Mouse (Mus musculus): Measurements from ENCODE around the gene Aimp1. TPM values are rescaled to one million over a fixed set of nuclear protein-coding genes. Genes with fewer than 3 reads are reported as not detected.
A peak's percentile ranks its signal among the peaks of the same experiment; 100 is the strongest.

The Aimp1 gene
- polyA plus RNA-seq, 1 experiment from 2014 or later: 85.6 TPM

GRCm38 (mm10) chr3:132655955-132656354 is 28.2 kb downstream of the Aimp1 start:
- Histone ChIP-seq H3K4me3 (ENCODE audit: low read length) (no peak overlapping the region), H3K9ac (ENCODE audit: low read depth, low read length) (no peak overlapping the region), H3K9me3 (ENCODE audit: control insufficient read depth, low read length) (no peaks in the 10 kb centered on the region), H3K36me3 (ENCODE audit: control insufficient read depth, insufficient read depth, low read length) (peaks cover 22% of the 10 kb centered on the region), H3K27ac (ENCODE audit: low read depth, low read length) (no peak overlapping the region), H3K27me3 (ENCODE audit: control insufficient read depth, insufficient read depth, low read length) (no peaks in the 10 kb centered on the region), H3K4me2 (replicated peaks; ENCODE audit: low read depth, low read length) (no peak overlapping the region), H3K4me1 (ENCODE audit: control insufficient read depth, insufficient read depth, low read length) (no peaks in the 10 kb centered on the region)
- 68% methylated on average over 2 of the region's 2 CpGs for WGBS
- ATAC-seq (ENCODE audit: low FRiP score, low TSS enrichment): peak; percentile 57; the same call in 1 of the 2 replicates

- H3K36me3 ChIP-seq (ENCODE audit: control insufficient read depth, insufficient read depth, low read length): peaks cover 5% of the 10 kb centered on the region
- no peak overlapping the region for H3K4me2 ChIP-seq (replicated peaks; ENCODE audit: low read depth, low read length)
- H3K9me3 ChIP-seq (ENCODE audit: control insufficient read depth, low read length): no peaks in the 10 kb centered on the region
- 93% methylated on average over 7 of the region's 7 CpGs for WGBS
- no peak for ATAC-seq (ENCODE audit: low FRiP score, low TSS enrichment)
- H3K9ac ChIP-seq (ENCODE audit: low read depth, low read length): no peak overlapping the region
- no peak overlapping the region for H3K27ac ChIP-seq (ENCODE audit: low read depth, low read length)
- H3K27me3 ChIP-seq (ENCODE audit: control insufficient read depth, insufficient read depth, low read length): no peaks in the 10 kb centered on the region
- no peaks in the 10 kb centered on the region for H3K4me1 ChIP-seq (ENCODE audit: control insufficient read depth, insufficient read depth, low read length)
- no peak overlapping the region for H3K4me3 ChIP-seq (ENCODE audit: low read length)
Measured at GRCm38 (mm10) chr3:132653959-132654358, 30.2 kb downstream of the Aimp1 start.

- 89% methylated on average over 3 of the region's 3 CpGs for WGBS
- no peak overlapping the region for H3K27ac ChIP-seq (ENCODE audit: low read depth, low read length)
- no peak overlapping the region for H3K4me3 ChIP-seq (ENCODE audit: low read length)
- no peaks in the 10 kb centered on the region for H3K9me3 ChIP-seq (ENCODE audit: control insufficient read depth, low read length)
- no peak overlapping the region for H3K4me2 ChIP-seq (replicated peaks; ENCODE audit: low read depth, low read length)
- no peak for ATAC-seq (ENCODE audit: low FRiP score, low TSS enrichment)
- no peaks in the 10 kb centered on the region for H3K4me1 ChIP-seq (ENCODE audit: control insufficient read depth, insufficient read depth, low read length)
- no peak overlapping the region for H3K9ac ChIP-seq (ENCODE audit: low read depth, low read length)
- no peaks in the 10 kb centered on the region for H3K27me3 ChIP-seq (ENCODE audit: control insufficient read depth, insufficient read depth, low read length)
- no peaks in the 10 kb centered on the region for H3K36me3 ChIP-seq (ENCODE audit: control insufficient read depth, insufficient read depth, low read length)
Measured at GRCm38 (mm10) chr3:132651776-132652175, 32.4 kb downstream of the Aimp1 start.

- Histone ChIP-seq H3K27ac (ENCODE audit: low read depth, low read length) (no peak overlapping the region), H3K4me3 (ENCODE audit: low read length) (no peak overlapping the region), H3K9ac (ENCODE audit: low read depth, low read length) (no peak overlapping the region), H3K36me3 (ENCODE audit: control insufficient read depth, insufficient read depth, low read length) (no peaks in the 10 kb centered on the region), H3K4me2 (replicated peaks; ENCODE audit: low read depth, low read length) (no peak overlapping the region), H3K9me3 (ENCODE audit: control insufficient read depth, low read length) (no peaks in the 10 kb centered on the region), H3K27me3 (ENCODE audit: control insufficient read depth, insufficient read depth, low read length) (no peaks in the 10 kb centered on the region), H3K4me1 (ENCODE audit: control insufficient read depth, insufficient read depth, low read length) (no peaks in the 10 kb centered on the region)
- no peak for ATAC-seq (ENCODE audit: low FRiP score, low TSS enrichment)
- WGBS: 85% methylated on average over 5 of the region's 5 CpGs
Measured at GRCm38 (mm10) chr3:132650191-132650590, 34.0 kb downstream of the Aimp1 start.

GRCm38 (mm10) chr3:132649368-132649767 is 34.8 kb downstream of the Aimp1 start:
- Histone ChIP-seq H3K36me3 (ENCODE audit: control insufficient read depth, insufficient read depth, low read length) (no peaks in the 10 kb centered on the region), H3K4me1 (ENCODE audit: control insufficient read depth, insufficient read depth, low read length) (no peaks in the 10 kb centered on the region), H3K9me3 (ENCODE audit: control insufficient read depth, low read length) (no peaks in the 10 kb centered on the region), H3K4me3 (ENCODE audit: low read length) (no peak overlapping the region), H3K27ac (ENCODE audit: low read depth, low read length) (no peak overlapping the region), H3K27me3 (ENCODE audit: control insufficient read depth, insufficient read depth, low read length) (no peaks in the 10 kb centered on the region), H3K4me2 (replicated peaks; ENCODE audit: low read depth, low read length) (no peak overlapping the region), H3K9ac (ENCODE audit: low read depth, low read length) (no peak overlapping the region)
- no peak for ATAC-seq (ENCODE audit: low FRiP score, low TSS enrichment)
- WGBS: 82% methylated on average over 7 of the region's 7 CpGs

- no peak for ATAC-seq (ENCODE audit: low FRiP score, low TSS enrichment)
- WGBS: 52% methylated on average over 1 of the region's 1 CpGs
Measured at GRCm38 (mm10) chr3:132646814-132647213, 37.4 kb downstream of the Aimp1 start.

GRCm38 (mm10) chr3:132644071-132644470 is 40.1 kb downstream of the Aimp1 start:
- H3K4me1 ChIP-seq (ENCODE audit: control insufficient read depth, insufficient read depth, low read length): no peaks in the 10 kb centered on the region
- no peak overlapping the region for H3K4me2 ChIP-seq (replicated peaks; ENCODE audit: low read depth, low read length)
- no peak overlapping the region for H3K4me3 ChIP-seq (ENCODE audit: low read length)
- no peak overlapping the region for H3K27ac ChIP-seq (ENCODE audit: low read depth, low read length)
- ATAC-seq (ENCODE audit: low FRiP score, low TSS enrichment): no peak
- no peaks in the 10 kb centered on the region for H3K36me3 ChIP-seq (ENCODE audit: control insufficient read depth, insufficient read depth, low read length)
- no peaks in the 10 kb centered on the region for H3K9me3 ChIP-seq (ENCODE audit: control insufficient read depth, low read length)
- H3K27me3 ChIP-seq (ENCODE audit: control insufficient read depth, insufficient read depth, low read length): no peaks in the 10 kb centered on the region
- no peak overlapping the region for H3K9ac ChIP-seq (ENCODE audit: low read depth, low read length)
- WGBS: 72% methylated on average over 4 of the region's 4 CpGs

More at GRCm38 (mm10) chr3:132646814-132647213, 37.4 kb downstream of the Aimp1 start:
- H3K4me3 ChIP-seq (ENCODE audit: low read length): no peak overlapping the region
- H3K4me2 ChIP-seq (replicated peaks; ENCODE audit: low read depth, low read length): no peak overlapping the region
- H3K36me3 ChIP-seq (ENCODE audit: control insufficient read depth, insufficient read depth, low read length): no peaks in the 10 kb centered on the region
- no peak overlapping the region for H3K9ac ChIP-seq (ENCODE audit: low read depth, low read length)
- H3K9me3 ChIP-seq (ENCODE audit: control insufficient read depth, low read length): no peaks in the 10 kb centered on the region
- H3K27me3 ChIP-seq (ENCODE audit: control insufficient read depth, insufficient read depth, low read length): no peaks in the 10 kb centered on the region
- no peak overlapping the region for H3K27ac ChIP-seq (ENCODE audit: low read depth, low read length)
- no peaks in the 10 kb centered on the region for H3K4me1 ChIP-seq (ENCODE audit: control insufficient read depth, insufficient read depth, low read length)

GRCm38 (mm10) chr3:132637080-132637479 is 47.1 kb downstream of the Aimp1 start:
- ATAC-seq (ENCODE audit: low FRiP score, low TSS enrichment): no peak
- Histone ChIP-seq H3K27me3 (ENCODE audit: control insufficient read depth, insufficient read depth, low read length) (no peaks in the 10 kb centered on the region), H3K9ac (ENCODE audit: low read depth, low read length) (no peak overlapping the region), H3K9me3 (ENCODE audit: control insufficient read depth, low read length) (no peaks in the 10 kb centered on the region), H3K27ac (ENCODE audit: low read depth, low read length) (no peak overlapping the region), H3K4me1 (ENCODE audit: control insufficient read depth, insufficient read depth, low read length) (no peaks in the 10 kb centered on the region), H3K4me2 (replicated peaks; ENCODE audit: low read depth, low read length) (no peak overlapping the region), H3K4me3 (ENCODE audit: low read length) (no peak overlapping the region), H3K36me3 (ENCODE audit: control insufficient read depth, insufficient read depth, low read length) (no peaks in the 10 kb centered on the region)
- 98% methylated on average over 3 of the region's 3 CpGs for WGBS

- Histone ChIP-seq H3K36me3 (ENCODE audit: control insufficient read depth, insufficient read depth, low read length) (no peaks in the 10 kb centered on the region), H3K9ac (ENCODE audit: low read depth, low read length) (no peak overlapping the region), H3K4me1 (ENCODE audit: control insufficient read depth, insufficient read depth, low read length) (no peaks in the 10 kb centered on the region), H3K4me3 (ENCODE audit: low read length) (no peak overlapping the region), H3K27ac (ENCODE audit: low read depth, low read length) (no peak overlapping the region), H3K4me2 (replicated peaks; ENCODE audit: low read depth, low read length) (no peak overlapping the region), H3K9me3 (ENCODE audit: control insufficient read depth, low read length) (no peaks in the 10 kb centered on the region), H3K27me3 (ENCODE audit: control insufficient read depth, insufficient read depth, low read length) (no peaks in the 10 kb centered on the region)
- WGBS: 74% methylated on average over 2 of the region's 2 CpGs
- ATAC-seq (ENCODE audit: low FRiP score, low TSS enrichment): no peak
Measured at GRCm38 (mm10) chr3:132633261-132633660, 50.9 kb downstream of the Aimp1 start.
